Mouse (Mus musculus) MN1 (cell line): ENCODE measurements around the gene Slc36a2.

Experiments used
- DNase-seq: peaks from one replicate; pipeline ENCODE4 v3.0.0-alpha.2; 2016; ENCODE audit warnings: low spot score

The Slc36a2 gene

DNA sequence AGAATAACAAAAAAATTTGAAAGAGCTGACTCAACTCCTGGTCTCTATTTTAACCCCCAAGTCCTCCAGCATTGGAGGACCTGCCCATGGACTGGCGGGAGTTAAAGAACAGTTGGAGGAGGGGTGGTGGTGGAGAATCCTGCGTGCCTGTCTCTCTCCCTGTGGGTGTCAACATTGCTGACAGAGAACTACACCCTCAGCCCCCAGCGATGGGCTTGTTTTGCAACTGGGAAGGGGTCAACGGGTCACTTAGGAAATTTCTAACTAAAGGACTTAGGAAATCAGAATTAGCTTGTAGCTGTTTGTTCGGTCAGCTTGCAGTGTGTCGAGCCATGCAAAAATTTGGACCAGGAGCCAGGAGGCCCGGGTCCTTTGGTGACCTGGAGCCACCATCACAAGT is 1.8 kb downstream of the Slc36a2 start:
- no peak for DNase-seq

DNA sequence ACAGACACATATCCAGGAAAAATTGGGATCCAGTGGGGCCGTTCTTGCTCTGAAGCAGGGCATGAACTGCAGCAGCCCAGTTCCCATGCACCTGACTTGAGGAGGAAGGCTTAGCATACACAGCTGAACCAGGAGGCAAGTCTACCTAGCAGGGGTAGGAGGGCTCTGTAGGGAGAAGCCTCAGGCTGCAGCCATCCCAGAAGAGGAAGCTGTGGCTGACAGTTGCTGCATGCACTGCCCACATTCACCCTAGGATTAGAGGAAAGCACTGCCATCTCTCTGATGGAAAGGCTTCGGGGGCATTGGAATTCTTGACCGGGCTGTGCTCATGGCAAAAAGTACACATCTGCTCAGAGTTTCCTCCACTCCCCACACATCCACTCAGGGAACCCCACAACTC is 5.0 kb downstream of the Slc36a2 start:
- no peak for DNase-seq

DNA sequence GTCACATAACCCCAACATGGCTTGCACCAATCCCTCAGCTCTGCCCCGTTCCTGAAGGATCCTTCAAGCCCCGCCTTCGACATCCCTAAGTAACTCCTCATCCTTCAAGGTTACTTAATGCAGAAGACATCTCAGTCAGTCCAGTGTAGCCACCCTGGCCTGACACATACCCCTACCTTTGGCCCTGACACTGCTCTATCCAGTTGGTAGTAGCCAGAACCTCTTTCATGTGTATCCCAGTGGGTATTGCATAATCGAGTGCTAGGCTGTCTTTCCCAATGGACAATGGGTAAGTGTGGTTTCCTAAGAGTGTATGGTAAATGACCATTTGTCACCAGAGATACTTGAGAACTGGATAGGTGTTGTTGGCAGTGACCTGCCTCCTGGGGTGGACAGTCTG is 6.0 kb downstream of the Slc36a2 start:
- no peak for DNase-seq

DNA sequence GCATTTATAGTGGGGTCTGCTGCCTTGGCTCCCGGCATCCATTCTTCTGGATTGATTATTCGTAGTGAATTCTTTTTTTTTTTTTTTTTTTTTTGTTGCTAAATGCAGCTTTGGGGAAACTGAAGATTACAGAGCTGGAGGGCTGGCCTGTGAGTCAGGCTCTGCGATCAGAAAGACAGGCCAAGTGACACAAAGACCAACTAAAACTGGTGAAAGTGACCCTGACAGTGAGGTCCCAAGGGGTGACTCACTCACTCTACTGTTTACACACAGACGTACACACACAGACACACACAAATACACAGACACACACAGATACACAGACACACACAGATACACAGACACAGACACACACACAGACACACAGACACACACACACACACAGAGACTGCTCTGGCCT is 14.4 kb downstream of the Slc36a2 start:
- DNase-seq, result no peak

DNA sequence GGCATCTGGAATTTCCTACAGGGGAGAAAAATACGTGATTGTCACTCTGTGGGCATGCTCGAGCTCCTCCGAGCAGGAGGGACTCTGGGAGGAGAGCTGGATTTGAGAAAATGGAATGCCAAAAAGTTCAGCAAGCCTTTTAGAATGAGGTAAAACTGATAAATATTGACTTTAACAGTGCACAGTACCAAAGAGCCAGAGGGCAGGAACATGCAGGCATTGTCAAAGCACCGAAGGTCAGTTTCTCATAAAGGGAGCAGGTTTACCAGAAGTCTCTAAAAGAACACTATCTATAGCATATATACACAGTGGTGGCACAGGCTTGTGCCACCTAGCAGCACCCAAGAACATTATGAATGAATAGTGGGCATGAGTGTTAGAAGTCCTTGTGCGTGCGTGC is 16.0 kb downstream of the Slc36a2 start:
- DNase-seq, result no peak

DNA sequence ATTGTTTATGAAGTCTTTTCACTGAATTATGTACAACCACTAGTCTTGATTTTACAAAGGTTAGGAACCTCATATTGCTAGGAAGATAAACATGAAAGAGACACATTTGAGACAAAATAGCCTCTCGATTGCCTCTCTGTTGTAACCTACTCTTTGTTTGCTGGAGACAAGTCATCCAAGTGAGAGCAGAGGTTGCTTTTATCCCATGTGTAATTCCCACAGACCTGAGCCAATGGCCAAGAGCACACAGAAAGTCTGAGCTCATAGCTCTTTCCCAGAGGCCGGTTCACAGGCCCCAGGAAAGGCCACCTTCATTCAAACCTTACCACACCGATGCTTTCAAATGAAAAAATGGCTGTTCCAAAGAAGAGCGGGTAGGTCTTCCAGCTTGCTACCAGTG is 16.4 kb downstream of the Slc36a2 start:
- no peak for DNase-seq

DNA sequence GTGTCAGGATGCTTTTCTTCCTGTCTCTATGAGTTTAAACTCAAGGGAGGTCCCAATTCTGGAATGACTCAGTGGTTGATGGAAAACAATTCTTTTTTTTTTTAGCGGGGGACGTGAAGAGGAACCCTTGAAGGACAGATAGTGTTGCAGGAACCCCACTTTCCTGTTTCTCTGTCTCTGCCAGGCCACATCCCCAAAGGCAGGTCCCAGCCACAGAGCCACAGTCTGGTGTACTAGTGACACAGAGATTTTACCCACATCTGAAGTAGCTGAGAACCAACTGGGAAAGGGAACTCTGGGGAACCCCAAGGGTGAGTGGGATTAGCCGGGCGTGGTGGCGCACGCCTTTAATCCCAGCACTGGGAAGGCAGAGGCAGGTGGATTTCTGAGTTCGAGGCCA is 19.1 kb downstream of the Slc36a2 start:
- DNase-seq, result no peak

DNA sequence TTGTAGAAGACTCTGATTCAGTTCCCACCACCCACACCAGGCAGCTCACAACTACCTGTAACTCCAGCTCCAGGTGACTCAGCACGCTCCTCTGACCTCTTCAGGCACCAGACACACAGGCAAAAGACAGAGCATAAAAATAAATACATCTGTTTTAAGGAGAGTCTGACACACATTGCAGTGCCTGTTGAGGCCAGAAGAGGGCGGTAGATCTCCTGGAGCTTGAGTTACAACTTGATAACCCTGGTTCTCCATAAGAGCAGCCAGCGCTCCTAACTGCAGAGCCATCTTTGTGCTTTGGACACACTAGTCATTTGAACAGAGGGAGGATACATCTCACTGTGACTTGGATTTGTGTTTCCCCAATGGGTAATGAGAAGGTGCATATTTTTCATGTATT is 20.2 kb downstream of the Slc36a2 start:
- peak; percentile 42 for DNase-seq

DNA sequence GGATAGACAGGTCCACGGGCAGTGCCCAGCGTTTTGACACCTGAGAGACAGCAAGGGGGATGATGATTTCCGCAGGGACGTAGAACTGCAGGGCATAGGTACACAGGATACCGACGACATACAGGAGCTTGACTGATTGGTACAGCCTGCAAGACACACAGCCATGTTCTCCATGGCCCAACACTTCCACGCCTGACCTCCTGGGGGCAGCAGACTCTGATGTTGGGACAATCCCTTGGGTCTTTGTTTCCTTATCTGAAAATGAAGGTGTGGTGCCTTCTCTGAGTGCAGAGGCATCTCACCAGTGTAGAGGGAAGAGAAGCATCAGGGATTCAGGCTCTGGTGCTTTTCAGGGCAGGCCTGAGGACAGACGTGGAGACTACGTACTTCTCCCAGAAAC is 22.2 kb downstream of the Slc36a2 start:
- DNase-seq, result peak; percentile 63

DNA sequence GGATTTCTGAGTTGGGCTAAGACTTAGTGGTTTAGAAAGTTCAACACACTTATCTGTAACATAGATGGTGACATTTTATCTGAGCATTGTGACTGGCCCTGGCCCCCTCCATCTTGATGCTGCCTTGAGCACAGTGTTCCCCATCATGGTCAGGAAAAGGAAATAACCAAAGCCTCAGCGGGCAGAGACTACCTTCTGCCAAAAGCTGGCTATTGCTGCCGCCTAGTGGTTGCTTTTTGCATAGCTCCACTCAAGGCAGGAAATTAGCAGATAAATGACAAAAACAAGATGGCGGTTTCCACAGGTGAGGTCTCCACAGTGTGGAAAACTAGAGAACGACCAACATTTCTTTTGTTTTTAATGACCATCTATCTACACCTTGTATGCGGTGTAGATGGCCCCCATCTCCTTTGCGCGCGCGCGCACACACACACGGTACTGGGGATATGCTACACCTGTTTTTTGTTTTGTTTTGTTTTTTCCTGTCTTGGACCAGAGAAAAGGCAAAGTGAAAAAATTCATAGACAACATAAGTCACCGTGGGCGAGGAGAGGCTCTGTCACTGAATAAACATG is 26.0 kb downstream of the Slc36a2 start:
- peak; percentile 77 for DNase-seq

DNA sequence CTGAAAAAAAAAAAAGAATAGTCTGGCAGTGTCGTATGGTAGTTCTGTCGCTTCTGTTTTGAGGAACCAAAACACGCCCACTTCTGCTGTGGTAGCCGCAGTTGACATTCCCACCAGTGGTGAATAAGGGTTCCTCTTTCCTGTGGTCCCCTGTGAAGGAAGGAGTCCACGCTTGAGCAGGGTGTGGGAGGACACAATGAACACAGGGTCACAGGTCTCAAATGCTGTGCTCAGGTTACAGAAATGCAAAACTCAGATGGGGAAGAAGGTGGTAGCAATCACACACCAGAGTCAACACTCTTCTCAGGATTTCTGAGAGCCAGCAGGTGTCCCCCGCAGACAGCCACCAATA is 29.8 kb downstream of the Slc36a2 start:
- no peak for DNase-seq

DNA sequence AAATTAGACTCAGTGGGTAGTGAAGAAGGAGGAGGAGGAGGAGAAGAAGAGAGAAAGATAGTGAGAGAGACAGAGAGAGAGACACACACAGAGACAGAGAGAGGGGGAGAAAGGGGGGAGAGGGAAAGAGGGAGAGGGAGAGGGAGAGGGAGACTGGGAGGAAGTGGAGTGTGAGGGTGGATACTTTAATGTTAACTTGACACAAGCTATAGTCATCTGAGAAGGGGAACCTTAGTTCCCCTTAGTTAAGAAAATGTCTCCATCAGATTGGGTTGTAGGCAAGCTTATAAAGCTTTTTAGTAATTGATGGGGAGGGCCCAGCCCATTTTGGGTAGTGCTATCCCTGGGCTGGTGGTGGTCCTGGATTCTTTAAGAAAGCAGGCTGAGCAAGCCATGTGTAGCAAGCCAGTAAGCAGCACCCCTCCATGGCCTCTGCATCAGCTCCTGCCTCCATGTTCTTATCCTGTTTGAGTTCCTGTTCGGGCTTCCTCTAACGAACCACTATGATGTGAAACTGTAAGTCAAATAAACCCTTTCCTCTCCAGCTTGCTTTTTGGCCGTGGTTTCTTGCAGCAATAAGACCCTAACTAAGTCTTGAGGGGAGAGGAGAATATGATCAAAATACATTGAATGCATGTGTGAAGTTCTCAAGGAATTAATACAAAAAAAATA is 30.3 kb downstream of the Slc36a2 start:
- DNase-seq, result no peak

DNA sequence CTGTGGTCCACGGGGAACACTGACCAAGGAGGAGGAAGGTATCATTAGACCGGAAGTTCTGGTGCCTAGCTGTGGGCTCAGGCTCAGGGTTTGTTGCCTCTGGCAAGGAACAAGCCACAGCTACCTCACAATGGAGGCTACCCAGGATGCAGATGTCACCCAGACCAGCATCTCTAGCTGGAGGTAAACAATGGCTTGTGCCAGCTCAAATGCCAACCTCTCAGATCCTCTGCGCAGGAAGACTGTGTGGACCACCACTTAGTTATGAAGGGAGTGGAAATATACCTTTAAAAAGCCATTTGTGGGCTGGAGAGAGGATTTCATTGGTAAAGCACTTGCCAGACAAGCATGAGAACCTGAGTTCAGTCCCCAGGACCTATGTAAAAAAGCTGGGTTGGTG is 33.3 kb downstream of the Slc36a2 start, which contains the start of gene Slc36a3:
Gene Slc36a3, minus strand, starts transcription at position 101 of the 400 bp plus-strand sequence.
- DNase-seq, result no peak

DNA sequence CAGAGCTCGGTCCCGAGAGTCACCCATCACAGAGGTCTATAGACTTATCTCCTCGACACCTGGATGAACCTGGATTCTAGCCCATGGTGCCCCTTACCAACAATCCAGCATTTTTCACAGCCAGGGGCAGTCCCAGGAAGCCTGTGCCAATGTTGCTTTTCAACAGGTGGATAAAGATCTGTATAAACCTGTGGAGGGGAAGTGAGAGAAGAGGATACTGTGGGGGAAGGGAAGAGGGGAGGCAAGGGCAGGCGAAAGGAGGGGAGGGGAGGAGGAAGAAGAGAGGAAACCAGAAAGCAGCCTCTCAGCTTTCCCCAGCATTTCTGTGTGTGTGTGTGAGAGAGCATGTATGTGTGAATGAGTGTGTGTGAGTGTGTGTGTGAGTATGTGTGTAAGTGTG is 36.4 kb downstream of the Slc36a2 start:
- DNase-seq, result no peak

DNA sequence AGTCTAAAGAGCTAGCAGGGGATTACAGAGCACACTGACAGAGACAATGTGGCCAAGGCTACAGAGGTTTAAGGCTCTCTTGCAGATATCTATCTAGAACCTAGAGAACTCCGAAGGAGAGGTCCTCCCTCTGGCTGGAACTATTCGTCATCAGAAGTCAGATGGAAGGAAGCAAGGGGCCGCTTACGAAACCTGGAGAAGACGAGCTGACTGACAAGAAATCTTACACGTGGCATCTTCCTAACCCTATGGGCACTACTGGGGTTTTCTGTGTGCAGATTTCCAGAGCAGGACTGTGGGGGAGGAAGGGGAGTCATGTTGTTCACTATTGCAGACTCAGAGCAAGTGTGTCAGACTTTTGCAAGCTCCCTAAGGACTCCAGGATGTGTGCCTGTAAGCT is 37.5 kb downstream of the Slc36a2 start:
- DNase-seq, result no peak

DNA sequence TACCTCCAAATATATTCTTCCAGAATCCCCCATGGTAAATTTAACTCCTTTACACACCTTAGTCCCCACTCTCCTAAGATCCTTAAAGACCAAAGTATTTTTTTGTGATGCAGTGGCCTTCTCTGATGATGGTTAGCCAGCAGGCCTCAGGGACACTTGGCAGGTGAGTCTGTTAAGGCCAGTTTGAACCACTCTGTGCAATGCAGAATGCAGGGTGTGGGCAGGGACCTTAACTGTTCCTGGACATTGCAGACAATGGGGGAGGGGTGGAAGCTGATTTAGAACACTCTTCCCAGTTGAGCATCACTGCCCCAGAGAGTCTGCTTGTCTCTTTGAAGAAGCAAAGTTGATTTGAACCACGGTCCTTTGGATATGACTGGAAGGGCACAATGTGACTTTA is 38.0 kb downstream of the Slc36a2 start:
- no peak for DNase-seq

DNA sequence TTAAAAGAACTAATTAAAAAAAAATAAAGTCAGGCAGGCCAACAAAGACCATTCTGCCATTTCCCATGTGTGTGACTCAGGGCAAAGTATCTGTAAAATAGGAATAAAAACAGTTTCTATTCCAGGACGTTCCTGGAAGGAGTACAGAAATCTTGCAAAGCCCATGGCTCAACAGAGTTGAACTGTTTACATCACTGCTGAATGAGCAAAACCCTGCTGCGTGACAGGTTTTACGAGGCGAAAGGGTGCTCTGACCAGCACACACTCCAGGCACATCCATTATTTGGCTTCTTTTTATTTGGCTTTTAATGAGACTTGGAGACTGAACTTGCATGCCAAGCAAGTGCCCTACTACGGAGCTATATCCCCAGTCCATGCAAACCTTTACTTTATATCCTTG is 40.9 kb downstream of the Slc36a2 start:
- no peak for DNase-seq

DNA sequence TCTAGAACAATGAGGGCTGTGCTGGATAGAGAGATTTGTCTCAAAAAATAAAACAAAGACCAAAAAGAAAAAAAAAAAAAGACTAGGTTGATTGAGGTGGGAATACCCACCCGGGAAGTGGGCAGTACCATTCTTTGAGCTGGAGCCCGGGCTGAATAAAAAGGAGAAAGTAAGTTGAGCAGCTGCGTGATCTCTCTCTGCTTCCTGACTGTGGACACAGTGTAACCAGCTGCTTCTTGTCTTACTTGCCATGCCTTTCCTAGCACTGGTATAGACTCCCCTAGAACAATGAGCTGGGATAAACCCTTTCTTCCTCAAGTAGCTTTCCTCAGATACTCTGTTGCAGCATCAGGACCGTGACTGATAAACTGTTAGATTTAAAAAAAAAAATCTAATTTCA is 43.4 kb downstream of the Slc36a2 start:
- DNase-seq, result no peak

DNA sequence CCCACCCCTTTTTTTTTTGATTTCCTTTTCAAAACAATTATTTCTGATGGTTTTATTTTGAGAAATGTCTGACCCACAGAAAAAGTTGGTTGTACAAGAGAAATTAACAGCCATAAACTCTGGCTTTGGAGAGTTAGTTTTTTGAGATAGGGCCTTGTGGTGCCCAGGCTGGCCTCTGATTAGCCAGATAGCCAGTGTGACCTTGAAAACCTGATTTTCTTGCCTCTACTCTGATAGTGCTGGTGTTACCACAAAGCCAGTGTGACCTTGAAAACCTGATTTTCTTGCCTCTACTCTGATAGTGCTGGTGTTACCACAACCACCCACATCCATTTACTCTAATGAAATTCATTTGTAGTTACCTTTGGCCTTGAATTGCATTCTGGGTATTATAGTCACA is 47.2 kb downstream of the Slc36a2 start:
- DNase-seq, result no peak

DNA sequence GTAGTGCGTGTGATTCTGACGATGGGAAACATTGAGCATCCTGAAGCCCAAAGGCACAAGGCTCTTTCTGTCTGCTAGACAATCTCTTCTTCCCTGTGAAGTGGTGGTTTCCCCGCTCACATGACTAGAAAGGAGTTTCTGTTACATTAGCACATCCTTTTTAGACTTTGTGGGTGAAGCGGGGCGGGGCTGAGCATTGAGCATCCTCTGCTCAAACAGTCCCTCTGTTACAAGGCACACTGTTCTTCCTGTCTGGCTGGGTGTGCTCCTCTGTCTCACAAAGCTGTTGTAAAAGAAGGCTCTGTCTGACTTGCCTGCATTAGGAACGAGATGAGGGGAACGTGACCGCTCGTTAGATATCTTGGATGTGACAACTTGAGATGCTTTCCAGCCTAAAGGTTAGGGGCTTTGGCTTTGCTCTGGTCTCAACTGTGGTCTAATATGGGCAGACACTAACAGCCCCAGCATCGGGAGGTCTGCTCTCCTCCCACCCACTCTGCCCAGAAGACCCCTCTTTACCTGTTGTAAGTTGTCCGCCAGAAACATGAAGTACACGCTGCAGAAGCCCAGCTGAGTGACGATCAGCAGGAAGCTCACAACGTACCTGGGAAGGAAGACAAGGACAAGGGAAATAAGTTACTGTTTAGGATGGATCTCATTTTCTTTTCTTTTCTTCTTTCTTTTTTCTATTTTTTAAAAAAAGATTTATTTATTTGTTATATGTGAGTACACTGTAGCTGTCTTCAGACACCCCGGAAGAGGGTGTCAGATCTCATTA is 47.9 kb downstream of the Slc36a2 start:
- no peak for DNase-seq

DNA sequence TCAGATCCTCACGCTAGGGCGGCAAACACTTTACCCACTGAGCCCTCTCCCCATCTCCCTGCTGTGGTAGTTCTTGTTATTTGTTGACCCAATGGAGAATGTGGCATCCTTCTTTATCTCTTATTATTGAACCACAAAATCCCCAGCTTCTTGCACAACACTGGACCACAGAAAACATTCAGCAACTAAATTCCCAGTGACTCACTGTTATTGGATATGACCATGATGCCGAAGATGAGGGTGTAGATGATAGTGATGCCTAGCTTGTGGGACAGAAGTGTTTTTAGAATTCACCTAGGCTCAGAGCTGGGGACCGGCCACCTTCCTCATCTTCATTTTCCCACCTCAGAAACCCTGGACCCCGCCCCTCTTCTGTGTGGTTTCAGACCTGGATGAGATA is 50.0 kb downstream of the Slc36a2 start:
- DNase-seq, result no peak

DNA sequence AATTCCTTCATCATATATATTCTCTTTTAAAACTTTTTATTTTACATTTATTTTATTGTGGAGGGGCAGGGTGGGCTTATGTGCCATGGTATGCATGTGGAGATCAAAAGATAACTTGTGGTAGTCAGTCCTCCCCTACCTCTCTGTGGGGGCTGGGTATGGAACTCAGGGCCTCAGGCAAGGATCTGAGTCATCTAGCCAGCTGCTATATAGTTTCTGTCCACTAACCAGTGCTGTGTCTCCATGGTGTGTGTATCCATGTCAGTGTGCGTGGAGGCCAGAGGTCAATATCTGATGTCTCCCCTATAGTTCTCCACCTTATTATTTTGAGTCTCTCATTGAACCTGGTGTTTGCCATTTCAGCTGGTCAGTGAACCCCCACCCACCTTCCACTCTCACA is 50.5 kb downstream of the Slc36a2 start:
- no peak for DNase-seq

DNA sequence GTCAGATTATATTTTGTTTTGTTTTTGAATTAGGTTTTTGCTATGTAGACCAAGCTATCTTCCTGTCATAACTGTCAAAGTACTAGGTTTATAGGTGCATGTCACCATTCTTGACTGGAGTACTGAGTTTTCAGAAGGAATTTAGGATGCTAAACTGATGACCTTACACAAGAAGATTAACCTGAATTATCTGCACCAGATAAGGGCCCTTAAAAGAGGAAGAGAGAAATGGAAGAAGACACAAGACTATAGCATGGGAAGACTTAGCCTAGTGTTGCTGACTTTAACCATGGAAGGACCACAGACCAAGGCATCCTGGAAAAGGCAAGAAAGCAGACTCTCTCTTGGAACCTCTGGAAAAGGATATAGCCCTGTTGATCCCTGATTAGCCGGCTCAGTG is 51.7 kb downstream of the Slc36a2 start:
- no peak for DNase-seq

DNA sequence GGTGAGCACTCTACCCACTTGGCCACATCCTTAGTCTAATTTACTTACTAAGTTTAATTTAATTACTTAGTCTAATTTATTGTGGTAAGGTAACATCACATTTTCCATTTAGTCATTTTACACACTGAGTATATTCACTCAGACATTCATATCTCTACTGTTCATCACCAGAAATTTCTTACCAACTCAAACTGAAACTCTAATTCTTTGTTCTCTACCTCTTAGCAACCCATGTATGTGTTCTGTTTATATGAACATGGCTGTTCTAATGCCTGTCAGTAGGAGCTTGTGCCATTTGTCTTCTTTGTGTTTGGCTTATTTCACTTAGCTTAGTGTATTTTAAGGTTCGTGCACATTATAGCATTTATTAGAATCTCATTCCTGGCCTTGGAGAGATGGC is 52.9 kb downstream of the Slc36a2 start:
- no peak for DNase-seq
